Mouse (Mus musculus) lung, postnatal 0 days (tissue): ENCODE data around the gene St8sia1.

Experiments
- CTCF ChIP-seq: IDR thresholded peaks from 2 replicates; pipeline ENCODE4 v1.5.1; 2016; ENCODE audit warnings: antibody characterized with exemption, mild to moderate bottlenecking
- EP300 ChIP-seq: IDR thresholded peaks from 2 replicates; pipeline ENCODE4 v1.6.1; 2016; ENCODE audit warnings: antibody characterized with exemption, mild to moderate bottlenecking, control low read depth

DNA sequence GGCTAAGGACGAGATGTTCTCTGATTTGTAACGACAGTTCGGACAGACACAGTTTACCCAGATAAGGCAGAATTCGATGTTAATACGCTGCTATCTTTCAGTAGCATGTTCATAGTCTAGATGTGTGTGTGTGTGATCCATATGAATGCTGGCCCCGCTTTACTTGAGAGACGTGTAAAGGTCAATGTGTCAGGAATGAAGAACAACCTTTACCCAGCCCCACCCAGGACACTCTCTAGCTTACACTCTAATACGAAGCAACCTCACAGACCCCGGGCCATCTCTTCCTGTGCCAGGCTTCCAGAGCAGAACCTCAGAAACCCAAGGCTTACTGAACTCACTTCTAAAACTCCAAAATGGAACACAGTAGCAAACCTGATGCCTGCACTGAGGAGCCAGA, 165.4 kb downstream of the St8sia1 start:
- TF ChIP-seq CTCF (no peak), EP300 (no peak)
